Mouse (Mus musculus) MEL (cell line): ENCODE results near the gene Olfr1013.

ENCODE experiments used
- CTCF ChIP-seq, 3 experiments: IDR thresholded peaks in 2 of 3; conservative IDR thresholded peaks in 1 of 3; 2 replicates each; pipeline ENCODE4 v1.5.1; 2011 to 2012; ENCODE audit warnings: low read length in 3 of 3, low read depth in 2 of 3, mild to moderate bottlenecking in 2 of 3, improper control_type of control experiment in 1 of 3, inconsistent platforms in 1 of 3, mixed read lengths in 1 of 3, moderate library complexity in 1 of 3; ENCODE audit not compliant: control insufficient read depth in 1 of 3, insufficient read depth in 1 of 3, poor library complexity in 1 of 3, severe bottlenecking in 1 of 3
- ELF1 ChIP-seq: IDR thresholded peaks from 2 replicates; pipeline ENCODE4 v1.6.1; 2014; ENCODE audit warnings: low read depth, mild to moderate bottlenecking, inconsistent platforms, low read length, improper control_type of control experiment, moderate library complexity
- ETS1 ChIP-seq: IDR thresholded peaks from 2 replicates; pipeline ENCODE4 v1.6.1; 2012; ENCODE audit warnings: low read depth, mild to moderate bottlenecking, inconsistent platforms, low read length, improper control_type of control experiment, moderate library complexity
- NELFE ChIP-seq: IDR thresholded peaks from 2 replicates; pipeline ENCODE4 v1.6.1; 2011; ENCODE audit warnings: low read depth, low read length, improper control_type of control experiment
- NRF1 ChIP-seq: IDR thresholded peaks from 2 replicates; pipeline ENCODE4 v1.6.1; 2014; ENCODE audit warnings: low read depth, mild to moderate bottlenecking, inconsistent platforms, low read length, improper control_type of control experiment, moderate library complexity; ENCODE audit not compliant: poor library complexity, insufficient read depth, severe bottlenecking
- POLR2A ChIP-seq, 2 experiments: IDR thresholded peaks; 2 replicates each; pipeline ENCODE4 v1.6.1; 2011 to 2012; ENCODE audit warnings: low read length in 2 of 2, mild to moderate bottlenecking in 2 of 2, control low read depth in 1 of 2, improper control_type of control experiment in 1 of 2, low read depth in 1 of 2, moderate library complexity in 1 of 2; ENCODE audit not compliant: control insufficient read depth in 1 of 2, insufficient read depth in 1 of 2, poor library complexity in 1 of 2
- SIN3A ChIP-seq: IDR thresholded peaks from 2 replicates; pipeline ENCODE4 v1.6.1; 2012; ENCODE audit warnings: low read length, improper control_type of control experiment, inconsistent platforms
- SMC3 ChIP-seq: IDR thresholded peaks from 2 replicates; pipeline ENCODE4 v1.6.1; 2011; ENCODE audit warnings: low read depth, low read length, improper control_type of control experiment
- ZKSCAN1 ChIP-seq: IDR thresholded peaks from 2 replicates; pipeline ENCODE4 v1.6.1; 2012; ENCODE audit warnings: low read depth, mild to moderate bottlenecking, inconsistent platforms, low read length, improper control_type of control experiment, moderate library complexity
- ZMIZ1 ChIP-seq: IDR thresholded peaks from 2 replicates; pipeline ENCODE4 v1.6.1; 2012; ENCODE audit warnings: low read depth, mild to moderate bottlenecking, inconsistent platforms, low read length, improper control_type of control experiment, moderate library complexity

DNA sequence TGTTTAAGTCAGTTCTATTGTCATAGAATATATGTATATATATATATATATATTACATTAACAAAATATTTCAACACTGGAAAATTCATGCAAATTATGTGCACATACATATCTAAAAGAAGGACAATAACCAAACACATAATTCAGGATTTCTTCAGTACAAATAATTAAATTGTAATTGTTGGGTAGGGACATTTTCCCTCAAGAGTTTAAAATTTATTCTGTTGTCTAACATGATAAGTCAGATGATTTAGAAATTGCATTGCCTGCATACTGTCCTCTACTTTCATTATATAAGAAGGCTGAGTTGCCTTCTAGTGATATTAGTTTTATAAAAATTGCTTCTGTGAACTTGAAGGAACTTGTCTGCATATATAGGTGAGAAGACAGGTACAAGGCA, 51.3 kb downstream of the Olfr1013 start, which contains the start of gene Olfr1018:
- TF ChIP-seq ETS1 (no peak), POLR2A (IDR thresholded peaks at IDR 0.05; ENCODE audit: control insufficient read depth in 1 of 2, insufficient read depth in 1 of 2, low read depth in 1 of 2, low read length in 2 of 2, poor library complexity in 1 of 2) (no peak), SIN3A (no peak), CTCF (IDR thresholded peaks at IDR 0.05 in 2 of 3, conservative IDR thresholded peaks at IDR 0.05 in 1 of 3; ENCODE audit: control insufficient read depth in 1 of 3, insufficient read depth in 1 of 3, low read depth in 2 of 3, low read length in 3 of 3, poor library complexity in 1 of 3, severe bottlenecking in 1 of 3) (no peak), ELF1 (no peak), ZKSCAN1 (no peak), ZMIZ1 (no peak), NRF1 (no peak), SMC3 (no peak), NELFE (no peak)
